Mouse (Mus musculus): ENCODE measurements around the gene Ceacam18.
A peak's percentile ranks its signal among the peaks of the same experiment; 100 is the strongest.
"Not testable (repeated sequence)": the region's sequence is repeated elsewhere in the genome, so short reads cannot be mapped to it uniquely, and the experiment has no call there.

Gene Ceacam18

GRCm38 (mm10) chr7:43667221-43667620 is 32.7 kb downstream of the Ceacam18 start:
- not testable (repeated sequence) for DNase-seq (ENCODE audit: low read depth, low spot score)

- DNase-seq (ENCODE audit: low read depth, low spot score) = peak; percentile 66
These were observed 34.1 kb downstream of the Ceacam18 start for GRCm38 (mm10) chr7:43668582-43668981.

- no peak for DNase-seq (ENCODE audit: low read depth, low spot score)
These were observed 36.7 kb downstream of the Ceacam18 start for GRCm38 (mm10) chr7:43671064-43671808.

DNA sequence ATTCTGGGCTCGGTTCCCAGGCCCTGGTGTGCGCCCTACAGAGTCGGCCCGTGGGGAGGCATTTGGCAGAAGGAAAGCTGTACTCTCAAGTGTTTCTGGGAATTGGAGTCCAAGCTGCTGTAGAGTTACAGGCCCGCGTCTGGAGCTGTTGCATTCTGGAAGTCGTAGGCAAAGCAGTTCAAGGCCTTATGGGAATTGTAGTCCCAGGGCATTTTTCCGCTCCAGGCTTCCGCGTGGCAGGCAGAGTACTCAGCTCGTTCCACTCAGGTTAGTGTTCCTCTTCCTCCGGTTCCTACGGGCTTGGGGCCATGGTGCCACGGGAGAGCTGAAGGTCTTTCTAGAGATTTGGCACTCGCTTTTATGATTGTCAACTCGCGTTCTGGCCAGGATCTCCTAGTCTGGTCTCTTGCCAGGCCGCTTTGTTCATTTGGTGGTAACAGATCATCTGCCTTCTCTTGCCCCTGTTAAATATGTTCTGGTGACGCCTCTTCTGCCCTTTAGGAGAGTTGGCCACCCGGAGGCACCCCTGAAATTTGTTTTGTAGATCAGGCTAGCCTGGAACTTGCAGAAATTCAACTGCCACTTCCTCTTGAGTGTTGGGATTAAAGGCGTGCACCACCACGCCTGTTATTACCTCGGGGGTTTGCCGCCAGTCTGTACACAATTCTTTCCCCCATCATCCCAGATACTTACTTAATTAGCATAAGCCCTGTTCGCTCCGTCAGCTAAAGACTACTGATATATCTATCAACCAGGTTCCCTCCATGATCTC is 37.5 kb downstream of the Ceacam18 start, which contains the start of gene Ctu1:
Gene Ctu1 (plus strand): TSS at position 208 of the 772 bp plus-strand sequence.
- DNase-seq (ENCODE audit: low read depth, low spot score) = peak; percentile 90

- DNase-seq (ENCODE audit: low read depth, low spot score) = no peak
These were observed 38.2 kb downstream of the Ceacam18 start for GRCm38 (mm10) chr7:43672581-43673260.

DNA sequence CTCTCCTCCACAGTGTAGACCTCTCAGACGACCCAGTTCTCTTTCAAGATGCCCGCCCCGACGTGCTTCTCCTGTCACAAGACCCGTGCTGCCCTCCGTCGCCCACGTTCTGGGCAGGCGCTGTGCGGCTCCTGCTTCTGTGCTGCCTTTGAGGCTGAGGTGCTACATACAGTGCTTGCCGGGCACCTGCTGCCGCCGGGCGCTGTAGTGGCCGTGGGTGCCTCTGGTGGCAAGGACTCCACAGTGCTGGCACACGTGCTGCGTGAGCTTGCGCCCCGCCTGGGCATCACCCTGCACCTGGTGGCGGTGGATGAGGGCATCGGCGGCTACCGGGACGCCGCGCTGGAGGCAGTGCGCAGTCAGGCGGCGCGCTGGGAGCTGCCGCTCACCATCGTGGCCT is 40.6 kb downstream of the Ceacam18 start:
- no peak for DNase-seq (ENCODE audit: low read depth, low spot score)

- peak; percentile 42 for DNase-seq (ENCODE audit: low read depth, low spot score)
These were observed 44.0 kb downstream of the Ceacam18 start for GRCm38 (mm10) chr7:43678517-43678916.

DNA sequence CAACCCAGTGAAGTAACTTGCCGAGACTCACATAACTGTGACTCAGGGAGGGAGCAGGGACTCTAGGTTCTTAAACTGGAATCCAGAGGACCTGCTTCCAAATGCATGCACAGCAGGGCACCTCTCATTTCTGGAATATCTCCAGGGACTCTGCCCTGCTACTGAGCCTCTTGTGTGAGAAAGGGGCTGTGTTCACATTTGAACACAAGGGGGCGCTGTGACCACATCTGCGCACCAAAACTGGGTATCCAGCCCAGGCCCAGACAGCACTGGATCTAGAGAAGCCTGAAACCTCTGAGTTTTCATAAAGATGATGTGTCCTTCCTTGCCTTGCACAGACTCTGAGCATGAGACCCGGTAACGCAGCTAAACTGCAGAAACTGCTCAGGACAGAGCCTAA is 46.5 kb downstream of the Ceacam18 start:
- peak; percentile 63 for DNase-seq (ENCODE audit: low read depth, low spot score)

DNA sequence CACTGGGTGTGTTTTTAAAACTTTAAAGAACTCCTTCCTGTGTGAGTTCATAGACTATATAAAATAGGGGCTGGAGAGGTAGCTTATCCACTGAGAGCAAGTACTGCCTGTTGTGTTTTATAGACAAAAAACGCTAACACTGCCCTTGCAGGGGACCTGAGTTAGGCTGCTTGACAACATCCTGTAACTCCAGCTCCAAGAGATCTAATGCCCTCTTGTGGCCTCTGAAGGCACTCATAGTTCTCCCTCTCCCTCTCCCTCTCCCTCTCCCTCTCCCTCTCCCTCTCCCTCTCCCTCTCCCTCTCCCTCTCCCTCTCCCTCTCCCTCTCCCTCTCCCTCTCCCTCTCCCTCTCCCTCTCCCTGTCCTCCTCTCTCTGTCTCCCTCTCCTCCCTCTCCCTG is 48.0 kb downstream of the Ceacam18 start:
- DNase-seq (ENCODE audit: low read depth, low spot score) = peak; percentile 26

DNA sequence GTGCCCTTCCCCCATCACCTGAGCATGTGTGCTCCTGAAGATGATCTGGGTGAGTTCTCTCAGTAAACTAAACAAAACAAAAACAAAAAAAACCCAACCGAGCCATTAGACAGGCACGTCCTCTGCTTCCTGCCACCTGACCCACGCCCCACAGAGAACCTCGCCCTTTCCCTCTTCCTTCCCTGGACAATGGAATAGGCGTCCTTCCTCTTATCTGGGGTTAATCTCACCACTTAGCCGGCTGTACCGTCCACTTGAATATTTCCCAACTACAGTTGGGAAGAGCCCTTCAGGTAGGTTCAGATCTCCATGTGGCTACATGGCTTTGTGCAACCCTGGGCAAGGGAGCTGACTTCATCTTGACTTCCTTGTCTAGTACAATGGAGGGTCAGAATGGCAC is 50.6 kb downstream of the Ceacam18 start:
- no peak for DNase-seq (ENCODE audit: low read depth, low spot score)

DNA sequence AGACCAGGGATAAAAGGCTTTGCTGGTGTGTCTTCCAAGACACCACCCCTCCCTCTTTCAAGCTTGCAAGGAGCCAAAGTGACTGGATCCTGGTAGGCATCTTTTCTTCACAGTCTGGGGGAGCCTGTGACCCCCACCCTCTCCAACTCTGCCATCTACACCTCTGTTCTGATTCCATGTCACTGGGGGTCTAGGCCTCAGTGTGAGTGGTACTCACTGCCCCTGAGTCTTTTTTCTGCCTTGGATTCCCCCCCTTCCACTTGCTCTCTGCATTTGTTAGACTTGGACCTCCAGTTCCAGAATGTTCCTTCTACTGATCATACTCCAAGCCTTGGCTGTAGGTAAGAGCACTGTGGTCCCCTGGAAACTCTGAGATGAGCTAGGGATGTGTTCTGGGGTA is 55.6 kb downstream of the Ceacam18 start, which contains the start of gene Klk14:
Gene Klk14 (plus strand): TSS at position 301 of the 400 bp plus-strand sequence.
- DNase-seq (ENCODE audit: low read depth, low spot score) = no peak
